Mouse (Mus musculus) thymus, adult 2 months (tissue): ENCODE data around the gene Cdyl.

Experiments used
- CTCF ChIP-seq: fragments of 200-500 bp; IDR thresholded peaks from 2 replicates; pipeline ENCODE4 v1.5.1; 2012; ENCODE audit warnings: mild to moderate bottlenecking, control low read depth, low read length, moderate library complexity, borderline replicate concordance; ENCODE audit not compliant: control insufficient read depth, poor library complexity, insufficient read depth; ENCODE audit errors: extremely low read depth
- POLR2A ChIP-seq: fragments of 200-500 bp; IDR thresholded peaks from 2 replicates; pipeline ENCODE4 v1.6.1; 2012; ENCODE audit warnings: mild to moderate bottlenecking, low read length, control low read depth, moderate library complexity; ENCODE audit not compliant: control insufficient read depth, poor library complexity, insufficient read depth; ENCODE audit errors: extremely low read depth

DNA sequence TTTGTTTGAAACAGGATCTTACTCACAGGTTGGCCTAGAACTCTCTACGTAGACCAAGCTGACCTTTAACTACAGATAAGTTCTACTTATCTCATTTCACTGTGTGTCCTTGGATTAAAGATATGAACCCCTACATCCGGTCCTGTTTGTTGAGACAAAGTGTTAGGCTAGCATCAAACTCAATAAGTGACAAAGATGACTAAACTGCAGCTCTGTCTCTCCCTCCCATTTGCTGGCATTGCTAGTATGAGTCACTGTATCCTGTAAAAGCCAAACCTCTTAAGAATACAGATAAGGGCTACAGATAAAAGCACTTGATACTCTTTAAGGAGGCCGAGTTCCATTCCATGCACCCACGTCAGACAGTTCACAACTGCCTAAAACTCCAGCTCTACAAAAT, 72.5 kb downstream of the Cdyl start:
- no peak for TF ChIP-seq CTCF
- TF ChIP-seq POLR2A: no peak
